Mouse (Mus musculus) embryonic facial prominence, embryonic 13.5 days (tissue): ENCODE results near the gene Ptbp3. TPM values are rescaled to one million over a fixed set of nuclear protein-coding genes. Genes with fewer than 3 reads are reported as not detected.
A peak's percentile ranks its signal among the peaks of the same experiment; 100 is the strongest.

Experiments
- ATAC-seq: fragments of 200-750 bp; cut with Nextera tagmentation; 2 replicates; pipeline ENCODE4 v1.8.0; 2017; ENCODE audit warnings: low read depth; ENCODE audit not compliant: insufficient number of reproducible peaks, insufficient read depth, low FRiP score, low TSS enrichment
- H3K27ac ChIP-seq: fragments of 300-500 bp; sonication (generic); 2 replicates; pipeline ENCODE4 v1.5.1; 2015; ENCODE audit warnings: moderate library complexity, mild to moderate bottlenecking, inconsistent platforms
- H3K27me3 ChIP-seq: fragments of 300-500 bp; sonication (generic); 2 replicates; pipeline ENCODE4 v1.6.1; 2015; ENCODE audit warnings: mild to moderate bottlenecking, inconsistent platforms
- H3K36me3 ChIP-seq: fragments of 300-500 bp; sonication (generic); 2 replicates; pipeline ENCODE4 v1.6.1; 2015; ENCODE audit warnings: mild to moderate bottlenecking, inconsistent platforms
- H3K4me1 ChIP-seq: fragments of 300-500 bp; sonication (generic); 2 replicates; pipeline ENCODE4 v1.6.1; 2015; ENCODE audit warnings: inconsistent platforms
- H3K4me2 ChIP-seq: fragments of 300-500 bp; sonication (generic); 2 replicates; pipeline ENCODE4 v1.6.1; 2015; ENCODE audit warnings: moderate library complexity, mild to moderate bottlenecking, inconsistent platforms
- H3K4me3 ChIP-seq: fragments of 300-500 bp; sonication (generic); 2 replicates; pipeline ENCODE4 v1.5.1; 2015; ENCODE audit warnings: mild to moderate bottlenecking, inconsistent platforms
- H3K9ac ChIP-seq: fragments of 300-500 bp; sonication (generic); 2 replicates; pipeline ENCODE4 v1.6.1; 2015; ENCODE audit warnings: mild to moderate bottlenecking, inconsistent platforms
- H3K9me3 ChIP-seq: fragments of 300-500 bp; sonication (generic); 2 replicates; pipeline ENCODE4 v1.6.1; 2016; ENCODE audit warnings: inconsistent platforms
- WGBS: fragments of 180-500 bp; shearing (Covaris S2); methylation state at CpG from one replicate; pipeline ENCODE4 v1.1.7; 2015; ENCODE audit warnings: mixed read lengths; 5-methylcytosine and 5-hydroxymethylcytosine counted together
- polyA plus RNA-seq: library from polyadenylated mRNA; unstranded; fragments of >200 nt; fragmentation: Nextera tagmentation; extraction: Ambion mirVana; gene quantifications from 2 replicates; pipeline ENCODE4 v1.2.1, GENCODE M21; 2015

Ptbp3 gene
- polyA plus RNA-seq, 1 experiment from 2014 or later = 38.1 TPM

GRCm38 (mm10) chr4:59551901-59552300 lies 2.7 kb upstream of the Ptbp3 start:
- Histone ChIP-seq H3K4me2 (no peak overlapping the region), H3K36me3 (no peaks in the 10 kb centered on the region), H3K9ac (no peak overlapping the region), H3K27me3 (no peaks in the 10 kb centered on the region), H3K27ac (no peak overlapping the region), H3K4me3 (no peak overlapping the region), H3K9me3 (no peaks in the 10 kb centered on the region), H3K4me1 (peaks cover 7% of the 10 kb centered on the region)
- no peak for ATAC-seq
- 83% methylated on average over 1 of the region's 1 CpGs for WGBS

- Histone ChIP-seq H3K9ac (peak overlapping the region; percentile 91), H3K4me2 (peak overlapping the region; percentile 81), H3K27ac (no peak overlapping the region), H3K4me1 (peaks cover 14% of the 10 kb centered on the region), H3K27me3 (no peaks in the 10 kb centered on the region), H3K36me3 (no peaks in the 10 kb centered on the region), H3K4me3 (peak overlapping the region; percentile 77), H3K9me3 (no peaks in the 10 kb centered on the region)
- ATAC-seq = no peak
- WGBS = 7% methylated on average over 11 of the region's 11 CpGs
Measured at GRCm38 (mm10) chr4:59549977-59550560, 905 bp upstream of the Ptbp3 start.

GRCm38 (mm10) chr4:59548560-59549174 lies 497 bp downstream of the Ptbp3 start:
- peak overlapping the region; percentile 91 for H3K9ac ChIP-seq

GRCm38 (mm10) chr4:59548011-59548559 lies 1.1 kb downstream of the Ptbp3 start:
- peak overlapping the region; percentile 77 for H3K4me3 ChIP-seq
- no peaks in the 10 kb centered on the region for H3K36me3 ChIP-seq
- H3K4me2 ChIP-seq = peak overlapping the region; percentile 81
- H3K4me1 ChIP-seq = peaks cover 14% of the 10 kb centered on the region
- H3K9ac ChIP-seq = peak overlapping the region; percentile 91
- WGBS = 4% methylated on average over 18 of the region's 18 CpGs
- H3K27me3 ChIP-seq = no peaks in the 10 kb centered on the region
- 0 out of 2 replicates have a peak overlapping the region, but pooled peaks have one; percentile 94 for H3K27ac ChIP-seq
- no peaks in the 10 kb centered on the region for H3K9me3 ChIP-seq
- ATAC-seq = no peak

More at GRCm38 (mm10) chr4:59548560-59549174, 497 bp downstream of the Ptbp3 start:
- peak overlapping the region; percentile 94 for H3K27ac ChIP-seq
- under 1% methylated on average over 77 of the region's 83 CpGs for WGBS
- H3K36me3 ChIP-seq = no peaks in the 10 kb centered on the region
- peak; percentile 66 for ATAC-seq
- no peaks in the 10 kb centered on the region for H3K27me3 ChIP-seq
- peak overlapping the region; percentile 77 for H3K4me3 ChIP-seq
- no peaks in the 10 kb centered on the region for H3K9me3 ChIP-seq
- H3K4me1 ChIP-seq = peaks cover 14% of the 10 kb centered on the region
- peak overlapping the region; percentile 81 for H3K4me2 ChIP-seq

- no peak for ATAC-seq
- Histone ChIP-seq H3K9me3 (no peaks in the 10 kb centered on the region), H3K27me3 (no peaks in the 10 kb centered on the region), H3K4me2 (peak overlapping the region; percentile 81), H3K9ac (peak overlapping the region; percentile 59), H3K36me3 (no peaks in the 10 kb centered on the region), H3K4me3 (peak overlapping the region; percentile 77), H3K4me1 (peaks cover 14% of the 10 kb centered on the region), H3K27ac (no peak overlapping the region)
- 10% methylated on average over 11 of the region's 11 CpGs for WGBS
Measured at GRCm38 (mm10) chr4:59547136-59547889, 1.9 kb downstream of the Ptbp3 start.

GRCm38 (mm10) chr4:59546285-59547071 lies 2.7 kb downstream of the Ptbp3 start:
- no peak for ATAC-seq
- H3K4me1 ChIP-seq = peaks cover 14% of the 10 kb centered on the region
- H3K27me3 ChIP-seq = no peaks in the 10 kb centered on the region
- no peak overlapping the region for H3K27ac ChIP-seq
- peak overlapping the region; percentile 81 for H3K4me2 ChIP-seq
- no peaks in the 10 kb centered on the region for H3K9me3 ChIP-seq
- WGBS = 51% methylated on average over 7 of the region's 7 CpGs
- no peaks in the 10 kb centered on the region for H3K36me3 ChIP-seq
- H3K9ac ChIP-seq = no peak overlapping the region
- H3K4me3 ChIP-seq = no peak overlapping the region

GRCm38 (mm10) chr4:59544654-59545053 lies 4.5 kb downstream of the Ptbp3 start:
- no peak overlapping the region for H3K9ac ChIP-seq
- no peaks in the 10 kb centered on the region for H3K27me3 ChIP-seq
- peaks cover 14% of the 10 kb centered on the region for H3K4me1 ChIP-seq
- no peak overlapping the region for H3K4me3 ChIP-seq
- H3K9me3 ChIP-seq = no peaks in the 10 kb centered on the region
- no peaks in the 10 kb centered on the region for H3K36me3 ChIP-seq
- WGBS = 74% methylated on average over 2 of the region's 2 CpGs
- H3K27ac ChIP-seq = no peak overlapping the region
- no peak overlapping the region for H3K4me2 ChIP-seq
- ATAC-seq = no peak

GRCm38 (mm10) chr4:59543006-59543405 lies 6.2 kb downstream of the Ptbp3 start:
- no peak for ATAC-seq
- Histone ChIP-seq H3K4me3 (no peak overlapping the region), H3K9me3 (no peaks in the 10 kb centered on the region), H3K4me1 (peaks cover 14% of the 10 kb centered on the region), H3K27ac (no peak overlapping the region), H3K27me3 (no peaks in the 10 kb centered on the region), H3K4me2 (no peak overlapping the region), H3K9ac (no peak overlapping the region), H3K36me3 (no peaks in the 10 kb centered on the region)

- 97% methylated on average over 1 of the region's 1 CpGs for WGBS
- ATAC-seq = no peak
Measured at GRCm38 (mm10) chr4:59536281-59536680, 12.9 kb downstream of the Ptbp3 start.

GRCm38 (mm10) chr4:59535624-59536023 lies 13.5 kb downstream of the Ptbp3 start:
- ATAC-seq = no peak
- Histone ChIP-seq H3K9me3 (no peaks in the 10 kb centered on the region), H3K4me1 (no peaks in the 10 kb centered on the region), H3K4me2 (no peak overlapping the region), H3K27ac (no peak overlapping the region), H3K27me3 (no peaks in the 10 kb centered on the region), H3K9ac (no peak overlapping the region), H3K4me3 (no peak overlapping the region), H3K36me3 (no peaks in the 10 kb centered on the region)

More at GRCm38 (mm10) chr4:59536281-59536680, 12.9 kb downstream of the Ptbp3 start:
- Histone ChIP-seq H3K27ac (no peak overlapping the region), H3K9me3 (no peaks in the 10 kb centered on the region), H3K9ac (no peak overlapping the region), H3K36me3 (no peaks in the 10 kb centered on the region), H3K4me1 (no peaks in the 10 kb centered on the region), H3K27me3 (no peaks in the 10 kb centered on the region), H3K4me3 (no peak overlapping the region), H3K4me2 (no peak overlapping the region)

- Histone ChIP-seq H3K4me3 (no peak overlapping the region), H3K27me3 (no peaks in the 10 kb centered on the region), H3K27ac (no peak overlapping the region), H3K4me2 (no peak overlapping the region), H3K9ac (no peak overlapping the region), H3K36me3 (no peaks in the 10 kb centered on the region), H3K4me1 (no peaks in the 10 kb centered on the region), H3K9me3 (no peaks in the 10 kb centered on the region)
- 84% methylated on average over 2 of the region's 2 CpGs for WGBS
- no peak for ATAC-seq
Measured at GRCm38 (mm10) chr4:59533268-59533667, 15.9 kb downstream of the Ptbp3 start.
